Mouse (Mus musculus) intestine, embryonic 16.5 days (tissue): ENCODE measurements around the gene Mesp2. TPM values are rescaled to one million over a fixed set of nuclear protein-coding genes. Genes with fewer than 3 reads are reported as not detected.
A peak's percentile ranks its signal among the peaks of the same experiment; 100 is the strongest.
"Not testable (repeated sequence)": the region's sequence is repeated elsewhere in the genome, so short reads cannot be mapped to it uniquely, and the experiment has no call there.

Experiments
- ATAC-seq: fragments of 200-750 bp; cut with Nextera tagmentation; 2 replicates; pipeline ENCODE4 v1.8.0; 2017; ENCODE audit warnings: moderate TSS enrichment, moderate library complexity
- H3K27ac ChIP-seq: fragments of 300-500 bp; sonication (generic); 2 replicates; pipeline ENCODE4 v1.5.1; 2014; ENCODE audit warnings: mild to moderate bottlenecking, low read length
- H3K27me3 ChIP-seq: fragments of 300-500 bp; sonication (generic); replicated peaks from 2 replicates; pipeline ENCODE4 v1.6.1; 2014; ENCODE audit warnings: low read length, control low read depth, mixed read lengths; ENCODE audit not compliant: control insufficient read depth, insufficient read depth
- H3K36me3 ChIP-seq: fragments of 300-500 bp; sonication (generic); 2 replicates; pipeline ENCODE4 v1.6.1; 2014; ENCODE audit warnings: low read length, control low read depth; ENCODE audit not compliant: control insufficient read depth, insufficient read depth
- H3K4me1 ChIP-seq: fragments of 300-500 bp; sonication (generic); 2 replicates; pipeline ENCODE4 v1.6.1; 2014; ENCODE audit warnings: low read length, control low read depth, mixed read lengths; ENCODE audit not compliant: control insufficient read depth, insufficient read depth
- H3K4me2 ChIP-seq: fragments of 300-500 bp; sonication (generic); 2 replicates; pipeline ENCODE4 v1.6.1; 2014; ENCODE audit warnings: low read depth, low read length, control low read depth
- H3K4me3 ChIP-seq: fragments of 300-500 bp; sonication (generic); 2 replicates; pipeline ENCODE4 v1.5.1; 2014; ENCODE audit warnings: mild to moderate bottlenecking, low read length
- H3K9ac ChIP-seq: fragments of 300-500 bp; sonication (generic); 2 replicates; pipeline ENCODE4 v1.6.1; 2014; ENCODE audit warnings: low read depth, low read length
- H3K9me3 ChIP-seq: fragments of 300-500 bp; sonication (generic); 2 replicates; pipeline ENCODE4 v1.6.1; 2016; ENCODE audit warnings: low read length, control low read depth; ENCODE audit not compliant: control insufficient read depth
- WGBS: fragments of 180-500 bp; shearing (Covaris S2); extraction: QIAGEN DNeasy Blood & Tissue Kit; methylation state at CpG from one replicate; pipeline ENCODE4 v1.1.7; 2014; 5-methylcytosine and 5-hydroxymethylcytosine counted together
- polyA plus RNA-seq: library from polyadenylated mRNA; unstranded; fragments of >200 nt; fragmentation: Nextera tagmentation; extraction: Ambion mirVana; gene quantifications from 2 replicates; pipeline ENCODE4 v1.2.1, GENCODE M21; 2015

Mesp2 gene
- polyA plus RNA-seq, 1 experiment from 2014 or later = 3.1 TPM

DNA sequence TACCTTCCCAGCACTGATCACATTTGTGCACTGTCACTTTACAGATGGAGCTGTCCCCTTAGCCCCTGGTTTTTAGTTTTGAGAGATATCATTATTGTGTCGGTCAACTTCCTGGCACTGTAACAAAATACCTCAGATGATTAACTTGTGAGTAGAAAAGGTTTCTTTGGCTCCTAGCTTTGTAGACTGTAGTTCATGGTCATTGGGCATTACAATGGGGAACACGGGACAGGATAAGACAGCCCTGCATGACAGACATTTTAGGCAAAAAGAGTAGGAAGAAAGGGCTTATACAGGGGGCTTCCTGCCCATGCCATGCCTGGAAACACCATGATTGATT, 28.0 kb upstream of the Mesp2 start:
- Histone ChIP-seq H3K4me2 (no peak overlapping the region), H3K36me3 (no peaks in the 10 kb centered on the region), H3K27ac (no peak overlapping the region), H3K9me3 (no peaks in the 10 kb centered on the region), H3K27me3 (no peaks in the 10 kb centered on the region), H3K4me1 (peaks cover 9% of the 10 kb centered on the region), H3K4me3 (no peak overlapping the region), H3K9ac (no peak overlapping the region)
- 82% methylated on average over 2 of the region's 2 CpGs for WGBS
- no peak for ATAC-seq

DNA sequence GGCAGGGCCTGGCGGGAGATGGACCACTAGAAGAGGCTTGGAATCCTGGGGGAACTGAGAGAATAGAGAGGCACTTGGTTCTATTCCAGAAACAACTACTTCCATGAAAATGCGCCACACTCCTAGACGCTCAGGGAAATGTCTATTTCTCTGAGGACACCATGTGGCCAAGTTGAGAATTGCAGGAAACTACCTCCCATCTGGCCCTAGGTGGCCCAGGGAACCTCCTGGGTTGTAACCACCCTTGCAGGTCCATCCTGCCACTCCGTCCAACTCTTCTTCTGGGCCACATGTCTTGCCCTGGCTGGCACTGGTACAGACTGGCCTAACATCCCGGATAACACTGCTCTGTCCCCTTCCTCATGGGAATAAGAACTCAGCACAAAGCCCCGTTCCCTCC, 24.2 kb upstream of the Mesp2 start:
- H3K9me3 ChIP-seq = no peaks in the 10 kb centered on the region
- no peaks in the 10 kb centered on the region for H3K36me3 ChIP-seq
- H3K27ac ChIP-seq = no peak overlapping the region
- 25% methylated on average over 6 of the region's 6 CpGs for WGBS
- H3K4me1 ChIP-seq = peaks cover 3% of the 10 kb centered on the region; the same call in 1 of the 2 replicates
- ATAC-seq = peak; percentile 12; the same call in 1 of the 2 replicates
- peaks cover 6% of the 10 kb centered on the region for H3K27me3 ChIP-seq
- H3K4me2 ChIP-seq = no peak overlapping the region
- H3K9ac ChIP-seq = no peak overlapping the region
- H3K4me3 ChIP-seq = no peak overlapping the region

DNA sequence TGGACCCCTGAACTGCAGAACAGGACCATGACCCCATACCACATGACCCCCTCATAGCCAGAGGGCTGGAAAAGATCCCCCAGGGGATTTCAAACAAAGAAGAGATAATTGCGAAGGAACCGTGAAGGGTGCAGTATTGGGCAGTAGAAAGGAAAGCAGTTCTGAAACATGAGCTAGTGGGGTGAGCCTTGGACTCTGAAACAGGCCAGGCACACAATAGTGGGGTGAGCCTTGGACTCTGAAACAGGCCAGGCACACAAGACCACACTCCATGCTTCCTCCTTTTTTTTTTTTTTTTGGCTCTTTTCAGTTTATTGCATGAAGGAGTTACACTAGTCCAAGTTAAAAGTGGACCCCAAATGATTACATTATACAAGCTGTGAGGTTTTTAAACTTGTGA, 20.7 kb upstream of the Mesp2 start:
- peaks cover 17% of the 10 kb centered on the region for H3K4me1 ChIP-seq
- peaks cover 32% of the 10 kb centered on the region for H3K27me3 ChIP-seq
- peak overlapping the region; percentile 79 for H3K27ac ChIP-seq
- not testable (repeated sequence) for H3K9ac ChIP-seq, H3K4me2 ChIP-seq, H3K4me3 ChIP-seq, H3K36me3 ChIP-seq, H3K9me3 ChIP-seq
- 12% methylated on average over 2 of the region's 2 CpGs for WGBS
- ATAC-seq = peak; percentile 92

- peak overlapping the region; percentile 54 for H3K4me3 ChIP-seq
- peak; percentile 29 for ATAC-seq
- WGBS = 1% methylated on average over 79 of the region's 80 CpGs
- H3K36me3 ChIP-seq = no peaks in the 10 kb centered on the region
- no peak overlapping the region for H3K27ac ChIP-seq
- H3K9ac ChIP-seq = peak overlapping the region; percentile 68
- no peaks in the 10 kb centered on the region for H3K9me3 ChIP-seq
- peaks cover 17% of the 10 kb centered on the region for H3K4me1 ChIP-seq
- peak overlapping the region; percentile 89 for H3K4me2 ChIP-seq
- peaks cover 32% of the 10 kb centered on the region for H3K27me3 ChIP-seq
Measured at GRCm38 (mm10) chr7:79792635-79793421, 17.7 kb upstream of the Mesp2 start.

- Histone ChIP-seq H3K27ac (no peak within 1 kb of the TSS), H3K9ac (peak within 1 kb of the TSS; percentile 68), H3K4me3 (peak within 1 kb of the TSS; percentile 54), H3K36me3 (no peaks in the 10 kb centered on the region), H3K9me3 (no peaks in the 10 kb centered on the region), H3K4me1 (peaks cover 17% of the 10 kb centered on the region), H3K4me2 (peak within 1 kb of the TSS; percentile 89), H3K27me3 (peaks cover 32% of the 10 kb centered on the region)
- WGBS = 71% methylated on average over 6 of the region's 6 CpGs
- ATAC-seq = no peak
Measured at GRCm38 (mm10) chr7:79793688-79794087, 16.8 kb upstream of the Mesp2 start, which contains the start of gene Mesp1. Gene Mesp1 (minus strand): TSS chr7:79793788.

GRCm38 (mm10) chr7:79798606-79799005, 11.9 kb upstream of the Mesp2 start:
- no peak overlapping the region for H3K27ac ChIP-seq
- H3K36me3 ChIP-seq = no peaks in the 10 kb centered on the region
- 30% methylated on average over 5 of the region's 5 CpGs for WGBS
- H3K4me2 ChIP-seq = no peak overlapping the region
- H3K27me3 ChIP-seq = peaks cover 5% of the 10 kb centered on the region; the same call in 1 of the 2 replicates
- no peak overlapping the region for H3K4me3 ChIP-seq
- no peaks in the 10 kb centered on the region for H3K4me1 ChIP-seq
- no peaks in the 10 kb centered on the region for H3K9me3 ChIP-seq
- H3K9ac ChIP-seq = no peak overlapping the region
- peak; percentile 13; the same call in 1 of the 2 replicates for ATAC-seq

- peak; percentile 5; the same call in 1 of the 2 replicates for ATAC-seq
- WGBS = 4% methylated on average over 8 of the region's 8 CpGs
Measured at GRCm38 (mm10) chr7:79799048-79799447, 11.5 kb upstream of the Mesp2 start.

DNA sequence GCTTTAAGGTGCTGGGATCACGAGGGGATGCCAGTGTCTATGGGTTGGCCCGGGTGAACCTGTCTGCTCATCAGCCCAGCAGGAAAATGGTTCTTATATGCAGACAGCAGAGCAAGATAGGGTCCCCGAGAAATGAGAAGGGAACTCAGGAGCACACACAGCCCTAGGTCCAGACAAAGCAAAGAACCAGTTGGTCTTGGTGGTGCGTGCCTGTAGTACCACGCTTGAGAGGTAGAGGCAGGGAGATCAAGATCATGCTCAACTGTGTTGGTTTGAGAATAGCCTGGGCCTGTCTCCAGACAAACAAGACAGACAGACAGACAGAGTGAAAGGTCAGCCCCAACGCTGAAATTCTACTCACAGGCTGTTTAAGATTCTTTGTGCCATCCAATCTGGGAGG, 11.0 kb upstream of the Mesp2 start:
- H3K9ac ChIP-seq = no peak overlapping the region
- H3K4me2 ChIP-seq = no peak overlapping the region
- no peaks in the 10 kb centered on the region for H3K36me3 ChIP-seq
- H3K27ac ChIP-seq = no peak overlapping the region
- H3K9me3 ChIP-seq = no peaks in the 10 kb centered on the region
- ATAC-seq = 0 out of 2 replicates have a peak, but pooled peaks have one; percentile 16
- H3K4me1 ChIP-seq = no peaks in the 10 kb centered on the region
- 78% methylated on average over 6 of the region's 6 CpGs for WGBS
- no peaks in the 10 kb centered on the region for H3K27me3 ChIP-seq
- H3K4me3 ChIP-seq = no peak overlapping the region

More at GRCm38 (mm10) chr7:79799048-79799447, 11.5 kb upstream of the Mesp2 start:
- no peaks in the 10 kb centered on the region for H3K4me1 ChIP-seq
- H3K4me3 ChIP-seq = no peak overlapping the region
- no peak overlapping the region for H3K9ac ChIP-seq
- H3K36me3 ChIP-seq = no peaks in the 10 kb centered on the region
- no peak overlapping the region for H3K27ac ChIP-seq
- H3K4me2 ChIP-seq = no peak overlapping the region
- no peaks in the 10 kb centered on the region for H3K9me3 ChIP-seq
- H3K27me3 ChIP-seq = peaks cover under 1% of the 10 kb centered on the region; the same call in 1 of the 2 replicates

GRCm38 (mm10) chr7:79800336-79800735, 10.2 kb upstream of the Mesp2 start:
- no peak overlapping the region for H3K4me2 ChIP-seq
- WGBS = 69% methylated on average over 4 of the region's 4 CpGs
- no peak overlapping the region for H3K9ac ChIP-seq
- H3K27ac ChIP-seq = no peak overlapping the region
- no peaks in the 10 kb centered on the region for H3K4me1 ChIP-seq
- no peaks in the 10 kb centered on the region for H3K9me3 ChIP-seq
- no peaks in the 10 kb centered on the region for H3K36me3 ChIP-seq
- no peaks in the 10 kb centered on the region for H3K27me3 ChIP-seq
- H3K4me3 ChIP-seq = no peak overlapping the region
- no peak for ATAC-seq
